Mouse (Mus musculus) frontal cortex, adult (tissue): Measurements from ENCODE around the gene Asmt.
A peak's percentile ranks its signal among the peaks of the same experiment; 100 is the strongest.

Experiments used
- ATAC-seq: cut with Nextera tagmentation; 2 replicates; pipeline ENCODE4 v1.9.2; 2017; ENCODE audit warnings: mild to moderate bottlenecking, moderate library complexity, mixed read lengths; ENCODE audit not compliant: low TSS enrichment

Gene Asmt

GRCm38 (mm10) chrX:170672594-170673092 is at the start of gene Asmt:
Gene Asmt, plus strand, starts transcription at chrX:170672644.
- ATAC-seq, result peak; percentile 64

- peak; percentile 72 for ATAC-seq
These were observed 948 bp downstream of the Asmt start for GRCm38 (mm10) chrX:170673233-170673951.

- ATAC-seq, result no peak; the same call in 1 of the 2 replicates
These were observed 1.9 kb downstream of the Asmt start for GRCm38 (mm10) chrX:170674229-170674771.

DNA sequence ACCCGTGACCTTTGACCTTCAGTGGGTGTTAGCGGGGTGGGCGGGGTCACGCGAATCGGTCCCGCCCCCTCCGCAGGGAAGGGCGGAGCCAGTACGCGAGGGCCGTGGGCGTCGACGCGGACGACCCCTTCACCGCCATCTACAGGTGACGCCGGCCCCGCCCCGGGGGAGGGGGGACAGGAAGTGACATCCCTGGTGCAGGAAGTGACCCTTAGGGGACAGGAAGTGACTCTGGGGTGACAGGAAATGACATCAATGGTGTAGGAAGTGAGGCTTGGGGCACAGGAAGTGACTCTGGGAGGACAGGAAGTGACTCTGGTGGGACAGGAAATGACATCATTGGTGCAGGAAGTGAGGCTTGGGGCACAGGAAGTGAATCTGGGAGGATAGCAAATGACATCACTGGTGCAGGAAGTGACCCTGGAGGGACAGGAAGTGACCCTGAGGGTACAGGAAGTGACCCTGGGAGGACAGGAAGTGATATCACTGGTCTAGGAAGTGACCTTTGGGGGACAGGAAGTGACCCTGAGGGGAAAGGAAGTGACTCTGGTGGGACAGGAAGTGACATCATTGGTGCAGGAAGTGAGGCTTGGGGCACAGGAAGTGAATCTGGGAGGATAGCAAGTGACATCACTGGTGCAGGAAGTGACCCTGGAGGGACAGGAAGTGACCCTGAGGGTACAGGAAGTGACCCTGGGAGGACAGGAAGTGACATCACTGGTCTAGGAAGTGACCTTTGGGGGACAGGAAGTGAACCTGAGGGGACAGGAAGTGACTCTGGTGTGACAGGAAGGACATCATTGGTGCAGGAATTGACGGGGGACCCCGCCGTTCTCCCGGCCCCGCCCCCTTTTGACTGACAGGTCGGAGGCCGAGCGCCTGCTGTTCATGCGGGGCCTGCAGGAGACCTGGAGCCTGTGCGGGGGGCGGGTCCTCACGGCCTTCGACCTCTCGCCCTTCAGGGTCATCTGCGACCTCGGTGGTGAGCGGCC is 2.7 kb downstream of the Asmt start:
- peak; percentile 76 for ATAC-seq

- no peak for ATAC-seq
These were observed 3.6 kb downstream of the Asmt start for GRCm38 (mm10) chrX:170675923-170676605.

GRCm38 (mm10) chrX:170676606-170677239 is 4.3 kb downstream of the Asmt start:
- no peak for ATAC-seq

GRCm38 (mm10) chrX:170677266-170677665 is 4.8 kb downstream of the Asmt start:
- no peak for ATAC-seq

- no peak for ATAC-seq
These were observed 5.2 kb downstream of the Asmt start for GRCm38 (mm10) chrX:170677680-170678079.
